Mouse (Mus musculus): ENCODE measurements around the gene Slc29a1.

The Slc29a1 gene

GRCm38 (mm10) chr17:45551816-45552451, 47.5 kb downstream of the Slc29a1 start:
- DNase-seq (ENCODE audit: low spot score in 2 of 2), result peak; percentile 85 to 86

GRCm38 (mm10) chr17:45551249-45551796, 48.1 kb downstream of the Slc29a1 start:
- no peak for DNase-seq (ENCODE audit: low spot score in 2 of 2)

- DNase-seq (ENCODE audit: low spot score in 2 of 2), result peak in 1 of 2 experiments; percentile 52
Measured at GRCm38 (mm10) chr17:45550253-45550652, 49.2 kb downstream of the Slc29a1 start.

GRCm38 (mm10) chr17:45549617-45550181, 49.7 kb downstream of the Slc29a1 start, which contains the start of gene Tmem151b:
Tmem151b (minus strand) TSS chr17:45549677.
- DNase-seq (ENCODE audit: low spot score in 2 of 2), result peak; percentile 80 to 85

GRCm38 (mm10) chr17:45548541-45549512, 50.6 kb downstream of the Slc29a1 start:
- DNase-seq (ENCODE audit: low spot score in 2 of 2), result peak; percentile 84 to 85

- no peak for DNase-seq (ENCODE audit: low spot score in 2 of 2)
Measured at GRCm38 (mm10) chr17:45547461-45548190, 51.8 kb downstream of the Slc29a1 start.

GRCm38 (mm10) chr17:45546941-45547340, 52.5 kb downstream of the Slc29a1 start:
- no peak for DNase-seq (ENCODE audit: low spot score in 2 of 2)

GRCm38 (mm10) chr17:45545278-45545961, 54.0 kb downstream of the Slc29a1 start:
- peak in 1 of 2 experiments; percentile 49 for DNase-seq (ENCODE audit: low spot score in 2 of 2)

- DNase-seq (ENCODE audit: low spot score in 2 of 2), result peak in 1 of 2 experiments; percentile 41
Measured at GRCm38 (mm10) chr17:45544873-45545277, 54.5 kb downstream of the Slc29a1 start.

GRCm38 (mm10) chr17:45544001-45544872, 55.2 kb downstream of the Slc29a1 start:
- DNase-seq (ENCODE audit: low spot score in 2 of 2), result peak in 1 of 2 experiments; percentile 61

- no peak for DNase-seq (ENCODE audit: low spot score in 2 of 2)
Measured at GRCm38 (mm10) chr17:45543115-45543514, 56.3 kb downstream of the Slc29a1 start.

GRCm38 (mm10) chr17:45542705-45543104, 56.7 kb downstream of the Slc29a1 start:
- DNase-seq (ENCODE audit: low spot score in 2 of 2), result no peak

GRCm38 (mm10) chr17:45542129-45542528, 57.3 kb downstream of the Slc29a1 start:
- DNase-seq (ENCODE audit: low spot score in 2 of 2), result peak in 1 of 2 experiments; percentile 42

- no peak for DNase-seq (ENCODE audit: low spot score in 2 of 2)
Measured at GRCm38 (mm10) chr17:45539664-45540063, 59.7 kb downstream of the Slc29a1 start.

GRCm38 (mm10) chr17:45538394-45538793, 61.0 kb downstream of the Slc29a1 start:
- no peak for DNase-seq (ENCODE audit: low spot score in 2 of 2)

GRCm38 (mm10) chr17:45536264-45536663, 63.1 kb downstream of the Slc29a1 start:
- DNase-seq (ENCODE audit: low spot score in 2 of 2), result no peak
